Mouse (Mus musculus) kidney, adult 11 months (tissue): ENCODE measurements around the gene Tnfrsf11a.

Experiments used
- DNase-seq: peaks from one replicate; pipeline ENCODE4 v3.0.0; 2022

Tnfrsf11a gene

DNA sequence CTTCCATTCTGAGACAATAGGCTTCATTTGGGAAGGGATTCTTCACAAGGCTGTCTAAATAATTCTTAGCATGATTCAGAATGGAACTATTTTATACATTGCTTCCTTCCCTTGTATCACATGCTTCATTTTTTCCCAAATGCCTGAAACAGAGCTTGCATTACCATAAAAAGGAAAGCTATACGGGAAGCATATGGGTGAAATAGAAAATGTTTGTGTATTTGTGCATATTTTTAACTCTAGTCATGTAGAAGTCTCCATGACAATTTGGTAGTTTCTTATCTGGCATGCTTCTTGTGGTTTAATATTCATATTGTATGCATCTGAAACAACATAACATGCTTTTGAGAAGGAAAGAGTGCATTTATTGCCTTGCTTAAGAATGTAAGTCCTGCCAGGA is 52.3 kb downstream of the Tnfrsf11a start:
- DNase-seq = no peak

DNA sequence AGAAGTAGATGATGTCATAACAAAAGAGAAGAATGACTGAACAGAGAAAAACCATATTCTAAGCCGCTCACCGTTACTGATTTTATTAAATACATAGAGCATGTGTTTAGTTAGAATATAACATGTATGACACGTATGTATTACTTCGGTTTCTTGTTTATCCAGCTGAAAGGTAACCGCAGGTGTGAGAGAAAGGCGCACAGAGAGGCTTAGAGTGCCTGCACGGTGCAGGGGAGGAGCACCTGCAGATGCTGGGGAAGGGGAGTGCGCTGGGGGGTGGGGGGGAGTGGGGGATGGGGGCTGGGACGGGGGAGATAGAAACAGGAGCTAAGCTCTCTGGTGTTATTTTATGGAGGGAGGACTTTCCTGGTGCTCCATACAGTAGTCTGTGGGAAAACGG is 62.4 kb downstream of the Tnfrsf11a start:
- no peak for DNase-seq

DNA sequence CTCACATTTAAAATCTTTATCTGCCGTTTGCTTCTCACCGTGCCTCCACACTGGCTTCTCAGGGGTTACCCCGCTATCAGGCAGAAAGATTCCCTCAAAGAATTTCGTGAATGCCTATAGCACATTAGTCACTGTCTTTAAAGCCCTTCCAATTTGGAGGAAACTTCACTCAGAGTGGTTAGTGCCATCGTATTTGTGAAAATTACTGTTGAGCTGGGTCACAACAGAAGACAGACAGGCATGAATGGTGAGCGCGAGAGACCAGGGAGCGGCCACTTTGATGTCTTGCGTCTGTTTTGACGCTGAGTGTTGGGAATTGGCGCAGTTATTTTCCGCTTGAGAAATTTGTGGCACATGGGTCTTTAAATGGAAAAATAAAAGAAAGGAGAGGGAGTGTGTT is 62.9 kb downstream of the Tnfrsf11a start:
- no peak for DNase-seq

DNA sequence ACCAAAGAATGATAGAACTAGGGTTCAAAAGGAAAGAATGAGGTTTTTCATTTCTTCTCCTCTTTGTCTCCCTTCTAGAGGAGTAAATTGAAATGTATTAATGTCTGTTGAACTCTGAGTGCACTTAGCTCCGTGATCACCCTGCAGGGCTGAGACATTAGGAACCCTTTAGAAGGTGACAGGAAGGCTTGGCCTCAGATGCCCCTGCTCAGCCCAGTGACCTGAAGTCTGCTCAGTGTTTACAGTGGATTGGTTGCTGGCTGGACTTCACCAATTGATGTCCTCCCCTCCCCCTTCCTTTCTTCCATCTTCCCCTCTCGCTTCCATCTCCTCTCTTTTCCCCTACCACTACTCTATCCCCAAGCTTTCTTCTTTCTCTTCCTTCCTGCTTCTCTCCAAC is 63.3 kb downstream of the Tnfrsf11a start:
- no peak for DNase-seq

DNA sequence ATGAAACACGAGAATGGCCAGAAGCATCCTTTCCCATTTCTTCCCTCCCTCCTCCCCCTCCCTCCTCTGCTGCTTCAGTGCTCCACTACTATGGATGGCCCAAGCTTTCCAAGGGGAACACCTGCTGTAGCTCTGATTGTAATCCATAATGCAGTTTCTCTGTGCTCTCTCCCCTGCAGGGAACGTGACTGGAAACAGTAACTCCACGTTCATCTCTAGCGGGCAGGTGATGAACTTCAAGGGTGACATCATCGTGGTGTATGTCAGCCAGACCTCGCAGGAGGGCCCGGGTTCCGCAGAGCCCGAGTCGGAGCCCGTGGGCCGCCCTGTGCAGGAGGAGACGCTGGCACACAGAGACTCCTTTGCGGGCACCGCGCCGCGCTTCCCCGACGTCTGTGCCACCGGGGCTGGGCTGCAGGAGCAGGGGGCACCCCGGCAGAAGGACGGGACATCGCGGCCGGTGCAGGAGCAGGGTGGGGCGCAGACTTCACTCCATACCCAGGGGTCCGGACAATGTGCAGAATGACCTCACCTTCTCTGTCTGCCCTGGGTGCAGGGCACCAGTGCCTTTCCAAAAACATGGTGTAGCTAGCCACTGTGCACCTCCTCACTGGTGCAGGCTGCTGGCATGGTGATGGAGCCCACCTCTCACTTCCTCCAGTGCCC is 64.0 kb downstream of the Tnfrsf11a start:
- DNase-seq = no peak

DNA sequence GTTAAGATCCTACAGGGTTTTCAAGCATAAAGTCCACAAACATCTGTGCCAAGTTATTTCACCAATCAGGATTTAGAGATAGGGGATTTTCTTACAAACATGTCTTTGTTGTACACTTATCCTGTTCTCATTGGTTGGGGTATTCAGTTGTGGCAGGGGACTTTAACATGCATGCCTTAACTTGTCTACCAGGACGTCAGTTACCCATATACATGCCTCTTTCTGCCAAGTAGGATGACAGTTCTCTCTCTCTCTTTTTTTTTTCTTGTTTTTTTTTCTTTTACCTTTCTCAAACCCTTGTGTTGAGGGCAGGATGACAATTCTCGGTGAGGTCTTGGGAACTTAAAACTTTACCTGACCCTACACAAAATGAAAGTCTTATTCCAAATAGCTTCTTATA is 65.9 kb downstream of the Tnfrsf11a start:
- no peak for DNase-seq

DNA sequence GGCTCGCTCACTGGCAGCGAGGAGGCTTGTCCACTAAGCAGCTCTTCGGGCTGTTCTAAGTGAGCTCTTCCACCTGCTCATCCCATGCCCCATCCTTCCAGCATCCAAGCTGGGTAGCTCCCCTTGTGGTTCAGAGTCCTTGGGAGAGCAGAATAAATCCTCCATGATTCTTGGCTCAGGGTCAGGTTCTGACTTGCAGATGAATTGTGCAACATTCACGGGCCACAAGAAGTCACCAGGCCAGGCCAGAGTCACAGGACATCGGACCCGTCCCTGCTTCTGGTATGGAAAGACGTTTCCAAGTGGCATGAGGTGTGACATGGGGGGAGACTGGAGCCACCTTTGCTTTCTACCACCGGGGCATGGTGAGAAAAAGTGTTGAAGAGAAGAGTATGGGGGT is 68.3 kb downstream of the Tnfrsf11a start:
- no peak for DNase-seq

DNA sequence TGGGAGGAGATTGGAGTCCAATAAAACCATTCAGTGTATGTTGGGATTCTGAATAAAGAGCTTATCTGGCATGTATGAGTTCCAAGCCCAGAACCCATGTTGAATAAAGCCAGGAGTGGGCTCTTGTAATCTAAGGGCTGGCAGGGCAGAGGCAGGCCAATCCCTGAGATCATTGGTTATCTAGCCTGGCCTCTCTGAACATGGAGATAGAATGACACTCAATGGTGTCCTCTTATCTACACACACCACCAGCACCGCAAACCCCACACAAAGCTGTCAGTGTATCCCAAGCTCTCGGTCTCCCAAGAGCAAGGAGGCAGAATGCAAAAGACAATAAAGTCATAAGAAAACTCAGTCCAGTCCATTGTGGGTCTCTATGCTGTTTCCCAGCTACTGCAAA is 70.8 kb downstream of the Tnfrsf11a start:
- no peak for DNase-seq

DNA sequence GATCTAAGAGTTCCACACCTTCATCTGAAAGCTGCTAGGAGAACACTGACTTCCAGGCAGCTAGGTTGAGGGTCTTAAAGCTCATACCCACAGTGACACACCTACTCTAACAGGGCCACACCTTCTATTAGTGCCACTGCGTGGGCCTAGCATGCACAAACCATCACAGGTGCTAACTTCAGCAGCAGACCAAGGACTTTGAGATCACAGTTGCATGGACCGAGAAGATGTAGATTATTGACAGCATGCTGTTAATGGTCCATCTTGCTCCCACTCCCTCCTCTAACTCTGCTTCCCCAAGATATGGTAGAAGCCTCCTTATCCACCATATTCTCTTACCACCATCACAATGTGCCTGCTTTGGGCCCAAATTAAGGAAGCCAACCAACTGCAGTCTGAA is 79.2 kb downstream of the Tnfrsf11a start:
- no peak for DNase-seq

DNA sequence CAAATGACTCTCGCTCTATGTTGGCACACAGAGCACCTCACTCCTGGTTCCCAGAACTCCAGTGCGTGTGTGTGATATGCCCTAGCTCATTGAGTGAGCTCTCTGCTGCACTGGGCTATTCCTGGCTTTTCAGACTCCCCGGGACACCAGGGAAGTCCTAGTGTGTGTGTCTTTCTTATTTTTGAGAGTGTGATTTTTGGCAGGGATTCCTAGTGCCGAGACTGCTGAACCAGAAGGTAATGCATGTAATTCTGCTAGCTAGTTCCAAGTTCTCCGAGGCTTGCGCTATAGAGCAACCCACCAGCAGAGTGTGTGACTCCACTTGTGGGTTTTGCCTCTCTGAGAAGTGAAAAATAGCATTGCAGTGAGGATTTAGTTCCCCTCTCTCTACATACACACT is 96.1 kb downstream of the Tnfrsf11a start:
- no peak for DNase-seq

DNA sequence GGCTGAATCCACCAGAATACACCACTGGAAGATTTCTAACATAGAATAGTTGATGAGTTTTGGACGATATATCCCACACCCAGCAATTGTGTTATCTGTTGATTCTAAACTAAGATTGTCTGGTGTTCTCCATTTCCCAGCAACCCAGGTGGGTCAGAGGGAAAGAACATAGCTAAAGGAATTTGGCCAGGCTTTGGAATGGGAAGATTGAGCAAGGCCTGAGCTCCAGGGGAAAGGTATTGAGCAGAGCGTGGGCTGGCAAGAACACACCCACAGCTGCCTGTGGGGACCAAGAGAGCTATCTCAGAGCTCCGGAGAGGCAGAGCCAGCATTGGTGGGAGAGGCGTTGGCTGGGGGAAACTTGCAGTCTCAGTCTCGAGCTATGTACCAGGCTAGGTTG is 97.3 kb downstream of the Tnfrsf11a start:
- DNase-seq = no peak

DNA sequence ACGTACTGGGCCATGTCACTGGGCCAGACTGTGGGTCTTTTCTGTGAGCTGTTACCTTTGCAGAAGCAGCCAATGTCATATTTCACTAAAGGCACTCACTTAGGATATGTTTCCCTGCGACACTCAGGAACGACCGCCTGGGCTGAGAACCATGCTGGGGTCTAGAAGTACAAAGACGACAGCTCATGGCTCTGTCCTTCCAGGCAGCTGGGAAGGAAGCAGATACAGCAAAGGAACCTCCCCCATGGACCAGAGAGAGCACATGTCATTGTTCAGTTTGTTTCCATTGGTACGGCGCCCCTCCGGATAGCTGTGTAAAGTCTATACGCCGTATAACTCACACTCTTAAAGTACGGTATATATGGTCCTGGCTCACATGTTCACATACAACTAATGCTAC is 97.9 kb downstream of the Tnfrsf11a start:
- DNase-seq = no peak

DNA sequence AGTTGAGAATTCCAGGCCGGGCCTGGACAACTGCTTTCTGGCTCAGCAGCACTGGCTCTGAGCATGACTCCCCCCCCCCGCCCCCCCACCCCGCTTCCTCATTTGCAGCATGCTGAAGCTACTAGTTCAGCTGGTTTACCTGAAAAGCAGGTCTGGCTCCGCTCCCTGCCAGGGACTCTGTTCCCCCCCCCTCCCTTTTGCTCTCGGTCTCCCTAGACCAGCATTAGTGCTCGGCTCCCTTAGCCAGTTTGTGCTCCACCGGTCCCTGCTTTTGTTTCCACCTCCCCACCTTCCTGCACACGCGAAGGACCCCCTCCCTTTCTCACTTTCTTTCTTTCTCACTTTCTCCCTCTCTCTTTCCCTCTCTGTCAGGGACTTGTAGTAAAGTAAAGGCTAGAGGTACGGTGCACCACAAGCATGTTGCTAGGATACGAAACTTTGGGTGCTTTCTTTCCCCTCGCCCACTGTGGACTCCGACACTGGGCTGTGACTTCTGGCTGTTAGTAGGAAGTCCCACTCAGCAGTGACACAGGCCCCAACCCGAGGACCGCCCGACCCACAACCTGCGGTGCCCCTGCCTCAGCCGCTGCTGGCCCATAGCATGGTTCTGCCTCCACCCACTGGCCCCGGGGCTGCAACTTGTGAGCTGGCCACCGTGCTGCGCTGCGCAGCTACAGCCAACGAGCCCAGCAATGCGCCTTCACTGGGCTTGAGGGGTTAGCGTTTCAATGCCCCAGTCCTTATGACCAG is 100.2 kb downstream of the Tnfrsf11a start:
- no peak for DNase-seq

DNA sequence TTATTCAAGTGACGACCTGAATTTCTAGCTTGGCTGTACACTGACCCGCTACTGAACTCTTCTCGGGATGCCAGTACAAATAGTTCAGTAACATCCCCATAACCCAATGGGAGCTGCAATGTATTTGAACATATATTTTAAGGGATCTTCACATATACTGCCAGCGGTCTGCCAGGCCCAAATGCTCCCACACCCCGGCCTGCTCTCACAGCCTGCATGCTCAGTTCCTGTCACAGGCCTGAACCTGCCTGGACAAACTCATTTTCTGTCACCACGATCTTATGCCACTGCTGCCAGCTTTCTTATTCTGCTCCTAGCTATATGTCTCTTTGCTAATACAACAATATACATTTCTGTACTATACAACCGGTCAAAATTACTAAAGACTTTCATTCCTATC is 100.9 kb downstream of the Tnfrsf11a start:
- no peak for DNase-seq

DNA sequence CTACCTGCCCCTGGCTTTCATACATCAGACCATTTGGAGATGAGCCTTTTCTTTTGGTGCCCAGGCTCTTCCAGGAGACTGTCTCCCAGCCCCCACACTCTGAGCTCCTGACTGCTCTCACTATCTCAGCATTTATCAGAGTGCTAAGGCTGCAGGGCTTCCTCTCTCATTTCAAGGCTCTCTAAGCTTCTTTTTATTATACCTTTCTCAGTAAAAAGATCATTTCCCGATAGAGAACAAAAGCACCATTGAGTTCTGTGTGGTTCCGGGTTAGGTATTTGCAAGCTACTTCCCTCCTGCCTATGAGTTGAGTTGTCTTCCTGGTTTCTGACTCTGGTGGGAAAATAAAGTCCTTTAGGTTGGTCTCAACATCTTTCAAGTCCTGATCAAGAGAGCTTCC is 103.0 kb downstream of the Tnfrsf11a start:
- no peak for DNase-seq

DNA sequence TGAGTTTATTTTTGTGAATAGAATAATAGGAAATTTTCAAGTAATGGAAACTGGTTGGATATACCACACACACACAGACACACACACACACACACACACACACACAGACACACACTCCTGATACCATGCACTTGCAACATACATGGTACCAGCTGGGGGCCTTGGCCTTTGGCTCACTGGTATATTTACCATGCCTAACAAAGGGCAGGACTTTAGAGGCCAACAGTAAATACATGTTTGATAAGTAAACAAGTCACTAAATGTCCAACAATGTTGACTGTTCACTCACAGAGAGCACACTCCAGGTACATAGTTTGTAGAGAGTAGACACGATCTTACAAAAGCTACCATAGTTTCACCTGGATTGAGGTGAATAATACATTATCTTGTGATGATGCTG is 104.6 kb downstream of the Tnfrsf11a start:
- no peak for DNase-seq

DNA sequence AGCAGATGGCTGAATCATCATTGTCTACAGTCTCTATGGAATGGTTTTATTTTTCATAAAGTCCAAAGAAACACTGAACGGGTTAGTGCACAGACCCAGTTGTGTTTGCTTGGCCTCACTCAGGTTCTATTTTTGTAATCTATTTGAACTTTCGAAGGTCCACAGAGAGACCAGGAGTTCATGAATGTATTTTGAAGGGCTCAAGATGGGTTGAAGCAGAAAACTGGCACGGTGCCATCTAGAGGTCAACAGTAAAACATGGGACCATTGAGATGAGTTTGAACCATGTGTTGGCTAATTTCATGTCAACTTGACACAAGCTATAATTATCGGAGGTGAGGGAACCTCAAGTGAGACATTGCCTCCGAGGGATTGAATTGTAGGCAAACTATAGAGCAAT is 105.1 kb downstream of the Tnfrsf11a start:
- no peak for DNase-seq

DNA sequence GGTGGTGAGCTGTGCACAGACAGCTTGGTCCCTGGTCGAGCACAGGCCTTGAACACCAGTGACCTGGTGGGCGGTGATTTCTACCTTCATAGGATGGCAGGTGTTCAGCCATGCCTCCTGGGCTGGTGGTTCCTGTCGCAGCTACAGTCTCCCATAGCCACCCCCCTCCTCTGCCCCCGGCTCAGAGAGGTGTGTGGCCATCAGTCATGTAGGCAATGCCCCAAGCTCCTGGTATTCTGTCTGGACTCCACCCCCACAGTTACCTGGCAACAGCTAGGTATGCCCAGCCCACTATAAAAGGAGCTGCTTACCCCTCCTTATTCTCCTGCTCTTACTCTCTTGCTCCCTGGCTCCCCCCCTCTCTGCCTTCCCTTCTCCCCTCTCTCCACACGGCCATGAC is 105.8 kb downstream of the Tnfrsf11a start:
- DNase-seq = no peak

DNA sequence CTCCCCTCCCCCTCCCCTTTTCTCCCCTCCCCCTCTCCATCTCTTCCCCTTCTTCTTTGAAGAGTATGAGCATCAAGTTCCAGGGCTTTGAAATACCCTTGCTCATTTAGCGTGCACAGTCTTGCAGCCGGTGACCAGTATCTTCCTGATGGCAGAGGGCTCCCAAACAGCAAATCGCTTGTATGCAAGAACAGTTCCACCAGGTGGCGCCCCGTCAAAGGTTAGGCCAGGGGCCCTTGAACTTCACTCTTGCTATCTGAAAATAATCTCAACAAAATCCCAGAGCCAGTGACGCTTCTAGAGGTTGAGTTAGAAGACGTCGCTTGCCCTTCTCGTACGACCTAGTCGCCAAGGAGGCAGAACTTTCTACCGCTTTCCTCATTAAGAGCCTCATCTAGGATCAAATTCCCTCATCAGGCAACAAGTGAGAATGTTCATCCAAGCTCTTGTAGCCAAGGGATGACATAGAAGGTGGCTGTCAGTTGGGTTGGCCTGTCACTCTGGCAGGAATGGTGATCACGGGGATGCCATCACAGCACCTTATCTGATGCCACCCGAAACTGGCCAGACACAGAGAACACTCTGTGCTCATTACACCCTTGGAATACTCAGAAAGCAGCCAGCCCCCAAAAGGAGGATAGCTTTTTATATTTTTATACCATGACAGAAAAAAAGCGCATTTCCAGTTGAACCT is 110.7 kb downstream of the Tnfrsf11a start:
- peak; percentile 75 for DNase-seq

DNA sequence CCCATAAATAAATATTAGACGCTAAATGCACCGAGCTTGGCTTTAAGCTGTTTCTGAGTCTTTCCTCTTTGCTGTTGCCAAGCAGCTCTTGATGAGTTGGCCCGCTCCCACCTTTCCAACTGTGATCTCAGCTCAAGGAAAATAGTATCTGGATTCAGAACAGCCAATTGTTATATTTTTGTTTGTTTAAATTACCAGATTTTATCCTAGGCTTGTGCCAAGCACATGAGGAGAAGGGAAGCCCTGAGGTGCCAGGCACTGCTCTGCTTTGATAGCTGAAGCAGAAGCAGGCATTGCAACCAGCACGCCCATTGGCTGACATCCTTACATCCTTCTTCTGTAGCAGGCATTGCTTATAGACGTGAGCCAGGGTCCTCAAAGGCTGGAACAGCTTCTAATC is 114.5 kb downstream of the Tnfrsf11a start:
- no peak for DNase-seq
